Mouse (Mus musculus) C2C12 (cell line): ENCODE data around the gene Map3k4. TPM values are rescaled to one million over a fixed set of nuclear protein-coding genes. Genes with fewer than 3 reads are reported as not detected.

Source experiments
- H3K27me3 ChIP-seq: one replicate; pipeline ENCODE4 v1.6.1; 2011; ENCODE audit not compliant: control insufficient read depth, insufficient read depth, insufficient read length
- H3K36me3 ChIP-seq: one replicate; pipeline ENCODE4 v1.6.1; 2011; ENCODE audit not compliant: control insufficient read depth, insufficient read depth
- H3K4me3 ChIP-seq: one replicate; pipeline ENCODE4 v1.5.1; 2011; ENCODE audit warnings: mild to moderate bottlenecking, control low read depth; ENCODE audit not compliant: poor library complexity, insufficient read depth, severe bottlenecking
- H3K79me2 ChIP-seq: one replicate; pipeline ENCODE4 v1.6.1; 2011; ENCODE audit not compliant: control insufficient read depth, insufficient read depth
- H3K79me3 ChIP-seq: one replicate; pipeline ENCODE4 v1.6.1; 2011; ENCODE audit warnings: low read depth, control low read depth
- H3ac ChIP-seq: one replicate; pipeline ENCODE3; 2011; ENCODE audit warnings: low read depth; ENCODE audit not compliant: control insufficient read depth, insufficient read length
- CEBPB ChIP-seq: IDR thresholded peaks from one replicate; pipeline ENCODE4 v1.6.1; 2011; ENCODE audit warnings: low read depth, mild to moderate bottlenecking, control low read depth, moderate library complexity
- CTCF ChIP-seq: IDR thresholded peaks from one replicate; pipeline ENCODE4 v1.5.1; 2011; ENCODE audit not compliant: control insufficient read depth, insufficient read depth, insufficient read length
- FOSL1 ChIP-seq: IDR thresholded peaks from one replicate; pipeline ENCODE4 v1.8.0; 2011; ENCODE audit warnings: mild to moderate bottlenecking, low read length; ENCODE audit not compliant: poor library complexity, insufficient read depth, severe bottlenecking
- MAX ChIP-seq: IDR thresholded peaks from one replicate; pipeline ENCODE4 v1.6.1; 2011; ENCODE audit warnings: mild to moderate bottlenecking, control low read depth
- MYOD1 ChIP-seq: IDR thresholded peaks from one replicate; pipeline ENCODE4 v1.6.1; 2011; ENCODE audit warnings: low read depth; ENCODE audit not compliant: control insufficient read depth, insufficient read length
- MYOG ChIP-seq: IDR thresholded peaks from one replicate; pipeline ENCODE4 v1.6.1; 2011; ENCODE audit not compliant: control insufficient read depth, insufficient read length; ENCODE audit errors: extremely low read depth
- USF1 ChIP-seq: IDR thresholded peaks from one replicate; pipeline ENCODE4 v1.6.1; 2011; ENCODE audit warnings: low read depth, mild to moderate bottlenecking, control low read depth, moderate library complexity
- polyA plus RNA-seq: library from polyadenylated mRNA; unstranded; fragments of >200 nt; fragmentation: generic; extraction: Trizol; gene quantifications from one replicate; pipeline ENCODE4 v1.2.1, GENCODE M21; 2012; ENCODE audit warnings: missing spikeins

The Map3k4 gene
- polyA plus RNA-seq, 1 experiment: 20.9 TPM

GRCm38 (mm10) chr17:12352781-12353180 is 34.2 kb upstream of the Map3k4 start:
- H3K4me3 ChIP-seq: no peak overlapping the region
- no peaks in the 10 kb centered on the region for H3K79me2 ChIP-seq
- H3ac ChIP-seq: no peak overlapping the region
- no peaks in the 10 kb centered on the region for H3K27me3 ChIP-seq
- no peaks in the 10 kb centered on the region for H3K36me3 ChIP-seq
- no peak for TF ChIP-seq MAX
- no peak for TF ChIP-seq USF1
- no peak for TF ChIP-seq MYOG
- TF ChIP-seq CEBPB: no peak
- no peak for TF ChIP-seq MYOD1
- no peak for TF ChIP-seq FOSL1
- no peak for TF ChIP-seq CTCF
- H3K79me3 ChIP-seq: no peaks in the 10 kb centered on the region

- Histone ChIP-seq H3ac (no peak overlapping the region), H3K27me3 (no peaks in the 10 kb centered on the region), H3K36me3 (no peaks in the 10 kb centered on the region), H3K79me3 (no peaks in the 10 kb centered on the region), H3K4me3 (no peak overlapping the region), H3K79me2 (no peaks in the 10 kb centered on the region)
- TF ChIP-seq CEBPB: no peak
- no peak for TF ChIP-seq FOSL1
- no peak for TF ChIP-seq USF1
- TF ChIP-seq MYOG: no peak
- TF ChIP-seq MYOD1: no peak
- TF ChIP-seq MAX: no peak
- TF ChIP-seq CTCF: no peak
Observed at GRCm38 (mm10) chr17:12351564-12351963, 33.0 kb upstream of the Map3k4 start.

- TF ChIP-seq FOSL1 (no peak), CEBPB (no peak), CTCF (no peak), USF1 (no peak), MAX (no peak), MYOG (no peak), MYOD1 (no peak)
- H3K27me3 ChIP-seq: no peaks in the 10 kb centered on the region
- H3ac ChIP-seq: no peak overlapping the region
- no peaks in the 10 kb centered on the region for H3K79me2 ChIP-seq
- no peak overlapping the region for H3K4me3 ChIP-seq
- no peaks in the 10 kb centered on the region for H3K79me3 ChIP-seq
- no peaks in the 10 kb centered on the region for H3K36me3 ChIP-seq
Observed at GRCm38 (mm10) chr17:12347462-12347861, 28.9 kb upstream of the Map3k4 start.

GRCm38 (mm10) chr17:12343702-12344376 is 25.2 kb upstream of the Map3k4 start:
- H3K27me3 ChIP-seq: no peaks in the 10 kb centered on the region
- TF ChIP-seq CTCF (no peak), MYOG (no peak)
- H3K79me3 ChIP-seq: no peaks in the 10 kb centered on the region
- no peaks in the 10 kb centered on the region for H3K79me2 ChIP-seq
- no peak overlapping the region for H3ac ChIP-seq
- no peak overlapping the region for H3K4me3 ChIP-seq
- no peaks in the 10 kb centered on the region for H3K36me3 ChIP-seq

GRCm38 (mm10) chr17:12337156-12337555 is 18.6 kb upstream of the Map3k4 start:
- Histone ChIP-seq H3K79me2 (no peaks in the 10 kb centered on the region), H3ac (no peak overlapping the region), H3K4me3 (no peak overlapping the region), H3K36me3 (no peaks in the 10 kb centered on the region), H3K79me3 (no peaks in the 10 kb centered on the region), H3K27me3 (no peaks in the 10 kb centered on the region)
- TF ChIP-seq MAX (no peak), MYOD1 (no peak), CEBPB (no peak), CTCF (no peak), FOSL1 (no peak), MYOG (no peak)

- no peak overlapping the region for H3K4me3 ChIP-seq
- TF ChIP-seq CTCF: no peak
- no peak for TF ChIP-seq MAX
- TF ChIP-seq FOSL1: no peak
- no peak for TF ChIP-seq MYOG
- TF ChIP-seq MYOD1: no peak
- TF ChIP-seq CEBPB: no peak
- no peaks in the 10 kb centered on the region for H3K79me3 ChIP-seq
- no peak overlapping the region for H3ac ChIP-seq
- H3K27me3 ChIP-seq: no peaks in the 10 kb centered on the region
- no peaks in the 10 kb centered on the region for H3K79me2 ChIP-seq
- no peaks in the 10 kb centered on the region for H3K36me3 ChIP-seq
Observed at GRCm38 (mm10) chr17:12336073-12336868, 17.7 kb upstream of the Map3k4 start.
